Mouse (Mus musculus): ENCODE data around the gene Pnkp. TPM values are rescaled to one million over a fixed set of nuclear protein-coding genes. Genes with fewer than 3 reads are reported as not detected.

The Pnkp gene
- polyA plus RNA-seq, 1 experiment from 2014 or later = 43.2 TPM

- in situ Hi-C loops (cut with MboI; ENCODE audit: low pct_unique_long_range_greater_than_20kb) = loop anchor here (25.0 kb wide), 1 partner anchor 852 kb away; the partner anchor contains the start of genes Dbp, Fam83e, Rpl18 and Sphk2
- POLR2A ChIA-PET = no interaction called here
- H3K27me3 ChIP-seq = no peaks in the 10 kb centered on the region
- no peak for DNase-seq (ENCODE audit: low read depth, low spot score)
- no peak for ATAC-seq
- TF ChIP-seq CTCF (IDR thresholded peaks at IDR 0.05) = no peak
- CTCF ChIA-PET = interaction anchor here (0.7 to 1.8 kb wide), 6 partner anchors 9 to 122 kb away, joined by 3 to 7 read pairs (median 3); partner anchors contain the start of gene Ptov1
Observed at GRCm38 (mm10) chr7:44859896-44860295, 3.0 kb downstream of the Pnkp start.

- in situ Hi-C loops (cut with MboI; ENCODE audit: low pct_unique_long_range_greater_than_20kb) = loop anchor here (25.0 kb wide), 1 partner anchor 851 kb away; the partner anchor contains the start of genes Dbp, Fam83e, Rpl18 and Sphk2
- no peak for DNase-seq (ENCODE audit: low read depth, low spot score)
Observed at GRCm38 (mm10) chr7:44860576-44861428, 3.9 kb downstream of the Pnkp start.

DNA sequence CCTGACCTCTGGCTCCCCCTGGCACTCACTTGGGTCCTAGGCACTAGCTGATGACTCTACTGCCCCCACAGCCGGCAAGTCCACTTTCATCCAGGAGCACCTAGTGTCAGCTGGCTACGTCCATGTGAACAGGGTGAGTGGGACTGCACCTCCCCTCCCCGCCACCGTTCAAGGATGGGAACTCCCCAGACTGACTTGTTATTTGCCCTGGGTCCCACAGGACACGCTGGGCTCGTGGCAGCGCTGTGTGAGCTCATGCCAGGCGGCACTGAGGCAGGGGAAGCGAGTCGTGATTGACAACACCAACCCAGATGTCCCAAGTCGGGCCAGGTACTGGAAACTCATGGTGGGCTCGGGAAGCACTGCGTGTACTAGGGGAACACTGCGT is 4.5 kb downstream of the Pnkp start:
- ChIA-PET CTCF (interaction anchor here (0.7 to 1.8 kb wide), 6 partner anchors 8 to 121 kb away, joined by 3 to 7 read pairs (median 4); partner anchors contain the start of gene Ptov1), POLR2A (interaction anchor here (1.0 kb wide), 1 partner anchor 35 kb away, joined by 3 read pairs; no protein-coding TSS in a partner anchor)
- in situ Hi-C loops (cut with MboI; ENCODE audit: low pct_unique_long_range_greater_than_20kb) = loop anchor here (25.0 kb wide), 1 partner anchor 851 kb away; the partner anchor contains the start of genes Dbp, Fam83e, Rpl18 and Sphk2
- DNase-seq (ENCODE audit: low read depth, low spot score) (no peak), ATAC-seq (no peak)
- no peak for TF ChIP-seq CTCF (IDR thresholded peaks at IDR 0.05)
- H3K27me3 ChIP-seq = no peaks in the 10 kb centered on the region

More at GRCm38 (mm10) chr7:44860576-44861428, 3.9 kb downstream of the Pnkp start:
- POLR2A ChIA-PET = interaction anchor here (1.0 kb wide), 1 partner anchor 36 kb away, joined by 3 read pairs; no protein-coding TSS in a partner anchor
- no peaks in the 10 kb centered on the region for H3K27me3 ChIP-seq
- no peak for TF ChIP-seq CTCF (IDR thresholded peaks at IDR 0.05)
- ATAC-seq = peak; percentile 37
- CTCF ChIA-PET = interaction anchor here (0.7 to 1.8 kb wide), 8 partner anchors 9 to 121 kb away, joined by 3 to 7 read pairs (median 4); partner anchors contain the start of gene Ptov1

- no peaks in the 10 kb centered on the region for H3K27me3 ChIP-seq
- ATAC-seq (no peak), DNase-seq (ENCODE audit: low read depth, low spot score) (no peak)
- in situ Hi-C loops (cut with MboI; ENCODE audit: low pct_unique_long_range_greater_than_20kb) = loop anchor here (25.0 kb wide), 1 partner anchor 850 kb away; the partner anchor contains the start of genes Dbp, Fam83e, Rpl18 and Sphk2
- no peak for TF ChIP-seq CTCF (IDR thresholded peaks at IDR 0.05)
- POLR2A ChIA-PET = no interaction called here
- CTCF ChIA-PET = no interaction called here
Observed at GRCm38 (mm10) chr7:44862434-44862833, 5.5 kb downstream of the Pnkp start.

GRCm38 (mm10) chr7:44863210-44863609 is 6.3 kb downstream of the Pnkp start:
- POLR2A ChIA-PET = no interaction called here
- CTCF ChIA-PET = no interaction called here
- ATAC-seq = no peak

GRCm38 (mm10) chr7:44863982-44864494 is 7.1 kb downstream of the Pnkp start:
- H3K27me3 ChIP-seq = no peaks in the 10 kb centered on the region
- in situ Hi-C loops (cut with MboI; ENCODE audit: low pct_unique_long_range_greater_than_20kb) = loop anchor here (25.0 kb wide), 1 partner anchor 848 kb away; the partner anchor contains the start of genes Dbp, Fam83e, Rpl18 and Sphk2
- CTCF ChIA-PET = interaction anchor here (1.4 kb wide), 1 partner anchor 9 kb away, joined by 4 read pairs; no protein-coding TSS in a partner anchor
- POLR2A ChIA-PET = no interaction called here
- ATAC-seq = no peak
- no peak for DNase-seq (ENCODE audit: low read depth, low spot score)
- TF ChIP-seq CTCF (IDR thresholded peaks at IDR 0.05) = no peak

More at GRCm38 (mm10) chr7:44863210-44863609, 6.3 kb downstream of the Pnkp start:
- no peak for TF ChIP-seq CTCF (IDR thresholded peaks at IDR 0.05)
- no peaks in the 10 kb centered on the region for H3K27me3 ChIP-seq
- in situ Hi-C loops (cut with MboI; ENCODE audit: low pct_unique_long_range_greater_than_20kb) = loop anchor here (25.0 kb wide), 1 partner anchor 849 kb away; the partner anchor contains the start of genes Dbp, Fam83e, Rpl18 and Sphk2
- DNase-seq (ENCODE audit: low read depth, low spot score) = no peak

- POLR2A ChIA-PET = interaction anchor here (0.6 to 1.0 kb wide), 2 partner anchors 9 to 27 kb away, joined by 3 read pairs; no protein-coding TSS in a partner anchor
- CTCF ChIA-PET = interaction anchor here (1.4 kb wide), 1 partner anchor 10 kb away, joined by 4 read pairs; no protein-coding TSS in a partner anchor
- no peak for TF ChIP-seq CTCF (IDR thresholded peaks at IDR 0.05)
- DNase-seq (ENCODE audit: low read depth, low spot score) (no peak), ATAC-seq (no peak)
- H3K27me3 ChIP-seq = no peaks in the 10 kb centered on the region
- in situ Hi-C loops (cut with MboI; ENCODE audit: low pct_unique_long_range_greater_than_20kb) = loop anchor here (25.0 kb wide), 1 partner anchor 847 kb away; the partner anchor contains the start of genes Dbp, Fam83e, Rpl18 and Sphk2
Observed at GRCm38 (mm10) chr7:44864595-44865542, 7.9 kb downstream of the Pnkp start.

DNA sequence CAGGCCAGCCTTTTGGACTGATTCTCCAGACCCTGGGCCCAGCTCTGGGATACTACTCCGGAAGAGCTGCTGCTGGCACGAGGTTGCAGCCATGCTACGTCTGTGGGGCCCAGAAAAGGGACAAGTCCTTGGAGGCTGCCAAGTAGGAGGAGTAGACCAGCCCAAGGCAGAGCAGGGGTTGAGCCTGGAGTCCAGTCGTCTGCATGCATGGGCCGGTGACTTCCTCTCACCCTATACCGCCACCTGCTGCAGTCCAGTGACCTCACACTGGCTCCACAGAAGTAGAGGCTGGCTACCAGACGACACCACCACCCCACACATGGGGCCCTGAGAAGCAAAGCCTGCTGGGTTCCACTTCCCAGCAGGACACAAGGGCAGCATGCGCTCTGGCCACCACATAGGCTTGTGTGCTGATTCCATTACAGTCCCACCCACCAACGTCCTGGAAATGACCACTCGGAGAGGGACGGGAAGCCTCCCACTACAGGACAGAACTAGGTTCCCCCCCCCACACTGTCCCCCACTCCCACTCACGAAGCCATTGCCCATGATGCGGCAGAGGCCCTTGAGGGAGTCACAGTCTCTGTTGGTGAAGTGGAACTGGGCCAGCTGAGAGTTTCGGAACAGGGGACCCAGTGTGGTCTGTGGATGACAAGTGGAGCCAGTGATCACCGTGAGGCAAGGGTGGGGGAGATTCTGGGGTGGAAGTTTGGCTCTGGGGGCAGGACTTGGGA is 9.5 kb downstream of the Pnkp start:
- ATAC-seq = no peak
- in situ Hi-C loops (cut with MboI; ENCODE audit: low pct_unique_long_range_greater_than_20kb) = loop anchor here (25.0 kb wide), 1 partner anchor 846 kb away; the partner anchor contains the start of genes Dbp, Fam83e, Rpl18 and Sphk2

More for the DNA sequence above, 9.5 kb downstream of the Pnkp start:
- ChIA-PET POLR2A (interaction anchor here (0.6 to 1.1 kb wide), 2 partner anchors 12 to 59 kb away, joined by 4 to 5 read pairs; no protein-coding TSS in a partner anchor), CTCF (interaction anchor here (1.3 kb wide), 1 partner anchor 11 kb away, joined by 5 read pairs; no protein-coding TSS in a partner anchor)
- H3K27me3 ChIP-seq = no peaks in the 10 kb centered on the region
- no peak for DNase-seq (ENCODE audit: low read depth, low spot score)
- no peak for TF ChIP-seq CTCF (IDR thresholded peaks at IDR 0.05)
